Mouse (Mus musculus): ENCODE data around the gene Fam110c.

The Fam110c gene

DNA sequence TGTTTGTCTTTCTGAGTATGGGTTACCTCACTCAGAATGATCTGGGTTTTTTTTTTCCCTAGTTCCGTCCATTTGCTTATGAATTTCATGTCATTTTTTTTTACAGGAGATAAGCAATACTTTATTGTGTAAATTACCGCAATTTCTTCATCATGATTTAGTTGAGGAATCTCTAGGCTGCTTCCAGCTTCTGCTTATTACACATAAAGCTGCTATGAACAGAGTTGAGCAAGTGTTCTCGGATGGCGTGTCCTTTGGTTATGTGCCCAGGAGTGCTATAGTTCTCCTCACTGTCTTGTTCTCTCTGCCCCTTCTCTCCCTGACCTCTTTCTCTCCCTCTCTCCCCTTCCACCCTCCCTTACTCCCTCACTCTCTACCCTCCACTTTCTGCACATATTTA, 28.2 kb downstream of the Fam110c start:
- in situ Hi-C loops (cut with MboI, MseI), result no loop called here

DNA sequence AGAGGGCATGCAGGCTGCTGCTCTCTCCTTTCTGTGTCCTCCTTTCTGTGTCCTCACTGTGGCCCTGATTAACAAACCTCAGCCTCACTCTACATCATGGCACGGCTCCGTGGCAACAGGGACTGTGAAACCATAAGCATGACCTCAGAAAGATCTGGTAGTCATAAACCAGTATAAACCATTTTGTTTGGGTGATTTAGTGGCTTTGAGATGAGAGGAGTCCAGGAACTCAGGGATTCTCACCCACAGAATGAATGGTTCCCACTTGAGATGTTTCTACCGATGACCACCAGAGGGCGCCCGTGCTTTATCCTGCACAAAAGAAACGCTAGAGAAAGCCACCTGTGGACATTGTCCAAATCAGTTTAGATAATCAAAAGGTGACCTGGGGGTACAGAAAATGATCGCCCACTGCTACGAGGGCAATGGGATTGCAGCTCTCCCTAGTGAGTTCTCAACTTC, 42.4 kb downstream of the Fam110c start:
- in situ Hi-C loops (cut with MboI, MseI), result loop anchor here (10.0 kb wide), 1 partner anchor 339 kb away; no protein-coding TSS in a partner anchor

DNA sequence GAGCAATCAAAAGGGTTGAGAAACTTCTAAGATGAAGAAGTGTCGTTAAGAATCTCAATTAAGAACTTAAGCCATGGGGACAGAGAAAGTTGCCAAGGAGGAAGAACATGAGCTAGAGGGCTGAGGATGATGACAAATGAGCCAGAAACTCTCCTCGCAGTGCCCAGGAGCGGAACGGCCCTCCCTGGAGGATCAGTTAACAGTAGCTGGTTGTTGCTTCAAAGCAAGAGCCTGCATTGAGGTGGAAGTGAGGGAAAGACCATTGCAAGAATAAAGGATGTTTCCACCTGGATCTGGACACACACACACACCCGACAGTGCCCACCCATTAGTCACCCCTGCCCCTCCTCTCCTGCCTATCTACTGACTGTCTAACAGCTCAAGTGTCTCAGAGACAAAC, 46.9 kb downstream of the Fam110c start:
- in situ Hi-C loops (cut with MboI, MseI), result loop anchor here (10.0 kb wide), 1 partner anchor 1906 kb away; no protein-coding TSS in a partner anchor

DNA sequence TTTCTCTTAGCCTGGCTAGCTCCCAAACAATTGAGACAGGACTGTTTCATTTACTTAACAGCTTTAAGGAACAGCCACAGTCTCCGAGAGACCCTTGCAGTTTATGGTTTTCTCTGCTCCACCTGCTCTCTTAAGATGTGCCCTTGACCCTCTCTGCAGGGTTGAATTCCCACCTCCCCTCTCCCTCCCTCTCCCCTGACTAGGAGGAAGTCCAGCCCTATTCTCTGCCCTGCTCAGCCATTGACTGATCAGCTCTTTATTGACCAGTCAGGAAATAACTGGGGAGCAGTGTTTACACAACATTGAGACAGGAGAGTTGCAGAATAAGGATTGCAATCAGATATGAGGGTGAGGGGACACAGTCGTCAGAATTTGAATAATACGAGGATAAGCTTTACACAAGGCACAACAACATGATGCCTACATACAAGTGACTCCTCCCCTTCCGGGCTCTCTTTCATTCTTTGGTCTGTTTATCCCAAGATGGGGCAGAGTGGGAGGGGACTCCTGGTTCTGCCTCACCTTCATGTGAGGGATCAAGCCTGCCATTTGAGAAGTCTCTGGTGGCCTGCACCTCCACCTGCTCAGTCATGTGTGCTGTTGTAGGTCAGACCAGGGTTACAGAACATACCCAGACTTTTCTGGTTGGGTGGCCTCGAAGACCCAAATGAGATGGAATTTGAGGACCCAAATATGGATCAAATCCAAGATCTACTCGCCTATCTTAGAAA, 49.4 kb downstream of the Fam110c start:
- in situ Hi-C loops (cut with MboI, MseI), result loop anchor here (10.0 kb wide), 1 partner anchor 1908 kb away; no protein-coding TSS in a partner anchor

DNA sequence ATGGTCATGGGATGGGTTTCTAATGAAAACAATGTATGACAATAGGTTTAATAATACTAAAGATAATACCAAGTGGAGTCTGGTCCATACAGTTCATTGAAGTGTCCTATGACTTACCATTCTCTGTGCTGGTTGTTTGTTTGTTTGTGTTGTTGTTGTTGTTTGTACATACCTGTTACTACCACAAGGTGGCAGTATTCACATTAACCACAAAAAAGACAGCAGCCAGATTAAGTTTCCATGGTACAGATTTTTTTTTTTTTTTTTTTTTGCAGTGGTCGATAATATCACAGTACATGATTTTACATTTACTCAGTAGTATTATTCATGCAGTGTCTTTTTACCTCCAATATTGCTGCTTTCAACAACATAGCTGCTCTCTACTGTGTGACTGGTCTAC, 52.4 kb downstream of the Fam110c start:
- in situ Hi-C loops (cut with MboI, MseI), result loop anchor here (10.0 kb wide), 1 partner anchor 1911 kb away; no protein-coding TSS in a partner anchor

DNA sequence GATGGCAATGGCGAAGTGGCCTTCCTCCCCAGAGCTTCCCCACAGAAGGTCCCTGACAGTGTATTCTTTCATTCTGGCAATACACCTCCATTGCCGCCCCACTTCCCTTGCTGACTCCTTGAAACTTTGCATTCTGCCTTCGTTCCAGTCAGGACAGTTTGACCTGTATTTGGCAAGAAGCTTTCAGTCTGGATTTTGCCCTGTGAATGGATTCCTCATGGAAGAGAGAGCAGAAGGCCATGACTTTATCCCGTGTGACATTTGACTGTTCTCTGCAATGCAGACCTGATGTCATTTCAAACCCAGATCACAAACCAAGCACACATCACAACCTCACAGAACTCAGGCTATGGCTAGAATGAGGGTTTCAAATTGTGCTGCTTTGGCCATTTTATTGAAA, 55.9 kb downstream of the Fam110c start:
- in situ Hi-C loops (cut with MboI, MseI), result loop anchor here (10.0 kb wide), 1 partner anchor 1915 kb away; no protein-coding TSS in a partner anchor
